Mouse (Mus musculus): ENCODE data around the gene Smarcb1. TPM values are rescaled to one million over a fixed set of nuclear protein-coding genes. Genes with fewer than 3 reads are reported as not detected.
"Not testable (repeated sequence)": the region's sequence is repeated elsewhere in the genome, so short reads cannot be mapped to it uniquely, and the experiment has no call there.

The Smarcb1 gene
- polyA plus RNA-seq, 2 experiments from 2014 or later = 98.5 to 160 TPM

DNA sequence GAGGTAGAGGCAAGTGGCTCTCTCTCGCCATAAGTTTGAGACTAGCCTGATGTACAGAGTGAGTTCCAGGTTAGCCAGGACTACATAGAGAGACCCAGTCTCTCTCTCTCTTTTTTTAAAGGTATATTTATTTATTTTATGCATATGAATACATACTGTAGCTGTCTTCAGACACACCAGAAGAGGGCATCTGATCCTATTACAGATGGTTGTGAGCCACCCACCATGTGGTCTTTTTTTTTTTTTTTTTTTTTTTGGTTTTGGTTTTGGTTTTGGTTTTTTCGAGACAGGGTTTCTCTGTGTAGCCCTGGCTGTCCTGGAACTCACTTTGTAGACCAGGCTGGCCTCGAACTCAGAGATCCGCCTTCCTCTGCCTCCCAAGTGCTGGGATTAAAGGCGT is 33.9 kb downstream of the Smarcb1 start:
- not testable (repeated sequence) for ATAC-seq

DNA sequence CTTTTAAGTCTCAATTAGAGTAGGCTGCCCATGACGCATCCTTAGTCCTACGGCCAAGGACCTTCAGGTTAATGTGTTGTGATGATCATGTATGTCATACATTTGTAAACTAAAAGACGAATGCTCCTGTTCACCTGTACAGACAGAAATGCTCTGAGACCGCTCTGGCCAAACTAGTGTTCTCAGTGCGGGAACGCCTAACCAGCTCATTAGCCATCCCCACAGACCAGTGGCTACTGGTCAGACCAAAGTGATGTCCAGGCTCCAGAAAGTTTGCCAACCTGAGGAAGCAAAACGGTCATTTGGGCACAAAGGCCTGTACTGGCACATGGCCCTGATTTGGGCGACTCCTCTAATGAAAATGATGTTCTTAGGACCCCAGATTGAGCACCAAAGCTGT is 36.7 kb downstream of the Smarcb1 start:
- no peak for ATAC-seq

GRCm38 (mm10) chr10:75883232-75883552 is 38.2 kb downstream of the Smarcb1 start:
- ATAC-seq = peak; percentile 64

DNA sequence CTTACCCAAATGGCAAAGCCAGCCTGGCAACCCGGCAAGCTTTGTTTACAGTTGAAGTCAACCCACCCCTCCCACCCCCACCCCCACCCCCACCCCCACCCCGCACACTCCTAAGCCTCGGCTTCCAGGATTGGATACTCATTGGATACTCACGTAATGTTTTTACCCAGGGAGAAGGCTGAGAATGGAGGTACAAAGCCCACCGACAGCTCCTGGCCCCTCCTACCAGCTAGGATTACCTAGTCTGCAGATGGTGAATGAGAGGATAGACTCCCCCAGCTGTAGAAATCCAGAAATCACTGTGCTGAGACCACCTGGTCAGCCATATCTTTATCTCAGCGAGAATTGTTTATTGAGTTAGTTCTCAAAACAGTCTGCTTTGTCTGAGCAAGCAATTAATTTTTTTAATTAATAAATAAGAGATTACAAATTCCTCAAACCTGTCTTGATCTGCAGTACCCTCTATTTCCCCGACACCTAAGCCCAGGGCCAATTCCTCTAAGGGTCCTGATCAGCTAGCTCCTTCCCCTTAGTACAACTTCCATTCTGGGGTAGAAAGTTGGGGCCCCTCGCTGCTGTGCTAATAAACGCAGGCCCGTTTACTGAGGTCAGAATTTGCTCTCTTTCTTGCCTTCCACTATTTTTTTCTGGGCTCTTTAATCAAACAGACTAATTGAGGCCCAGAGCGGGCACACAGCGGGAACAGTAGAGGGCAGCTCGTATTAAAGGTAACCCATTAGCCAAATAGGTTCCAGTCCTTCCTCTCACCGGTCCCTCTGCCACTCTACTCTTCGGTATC is 38.8 kb downstream of the Smarcb1 start:
- no peak for ATAC-seq

GRCm38 (mm10) chr10:75881578-75882432 is 39.6 kb downstream of the Smarcb1 start:
- ATAC-seq = no peak

GRCm38 (mm10) chr10:75880771-75881577 is 40.4 kb downstream of the Smarcb1 start:
- ATAC-seq = no peak

- no peak for ATAC-seq
Measured at GRCm38 (mm10) chr10:75880351-75880750, 41.1 kb downstream of the Smarcb1 start.

GRCm38 (mm10) chr10:75878836-75879235 is 42.6 kb downstream of the Smarcb1 start:
- ATAC-seq = no peak

- ATAC-seq = no peak
Measured at GRCm38 (mm10) chr10:75873543-75874170, 47.8 kb downstream of the Smarcb1 start.

GRCm38 (mm10) chr10:75872915-75873542 is 48.4 kb downstream of the Smarcb1 start:
- peak; percentile 71 for ATAC-seq

DNA sequence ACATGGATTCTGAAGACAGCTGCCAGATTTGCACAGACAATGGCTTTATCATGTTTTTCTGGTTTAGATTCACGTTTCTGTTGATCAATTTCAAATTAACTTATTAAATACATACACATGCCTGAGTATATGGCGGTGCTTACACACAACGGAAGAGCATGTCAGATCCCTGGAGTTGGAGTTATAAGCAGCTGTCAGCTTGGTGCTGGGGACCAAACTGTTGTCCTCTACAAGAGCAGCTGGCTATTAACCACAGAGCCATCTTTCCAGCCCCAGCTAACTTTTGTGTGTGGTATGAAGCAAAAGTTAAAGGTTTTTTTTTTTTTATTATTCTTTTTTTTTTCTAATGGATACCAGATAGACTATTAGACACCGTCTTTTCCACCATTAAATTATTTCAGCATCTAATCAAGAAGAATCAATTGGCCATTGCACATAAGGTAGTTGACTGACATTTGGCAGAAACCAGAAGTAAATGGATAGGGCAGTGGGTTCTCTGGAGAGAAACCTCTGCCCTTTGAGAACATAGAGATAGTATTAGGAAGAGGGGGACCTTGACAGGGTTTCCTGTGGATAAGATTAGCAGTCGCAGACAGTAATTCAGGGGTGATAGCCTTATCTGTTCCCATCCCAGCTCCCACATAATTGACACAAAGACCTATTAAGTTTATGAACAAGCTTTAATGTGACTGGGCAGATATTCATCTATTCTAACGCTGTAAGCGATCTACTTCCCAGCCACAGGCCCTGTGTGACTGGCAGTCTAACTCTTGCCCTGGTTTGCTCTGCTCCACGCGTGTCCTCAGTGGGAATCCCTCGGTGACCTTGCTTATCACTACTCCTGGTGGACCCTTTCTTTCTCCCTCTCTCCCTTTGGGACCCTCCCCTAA is 49.1 kb downstream of the Smarcb1 start:
- ATAC-seq = no peak

DNA sequence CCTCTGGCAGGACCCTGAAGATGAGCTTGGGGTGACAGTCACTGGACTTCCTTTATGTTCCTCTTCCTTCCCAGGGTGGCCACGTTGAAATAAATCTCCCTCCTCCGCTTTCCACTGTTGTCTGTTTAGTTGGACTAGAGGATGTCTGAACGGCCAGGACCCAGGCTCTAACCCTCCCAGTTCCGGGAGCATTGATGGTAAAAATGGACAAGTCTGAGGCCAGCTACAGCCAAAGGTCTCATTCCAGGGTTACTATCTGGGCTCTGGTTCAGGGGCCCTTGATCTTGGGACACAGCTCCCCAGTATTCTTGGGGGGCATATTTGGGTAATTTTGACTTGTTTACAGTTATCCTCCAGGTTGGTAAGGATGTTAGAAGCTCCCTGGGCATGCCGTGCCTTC is 59.8 kb downstream of the Smarcb1 start:
- no peak for ATAC-seq

DNA sequence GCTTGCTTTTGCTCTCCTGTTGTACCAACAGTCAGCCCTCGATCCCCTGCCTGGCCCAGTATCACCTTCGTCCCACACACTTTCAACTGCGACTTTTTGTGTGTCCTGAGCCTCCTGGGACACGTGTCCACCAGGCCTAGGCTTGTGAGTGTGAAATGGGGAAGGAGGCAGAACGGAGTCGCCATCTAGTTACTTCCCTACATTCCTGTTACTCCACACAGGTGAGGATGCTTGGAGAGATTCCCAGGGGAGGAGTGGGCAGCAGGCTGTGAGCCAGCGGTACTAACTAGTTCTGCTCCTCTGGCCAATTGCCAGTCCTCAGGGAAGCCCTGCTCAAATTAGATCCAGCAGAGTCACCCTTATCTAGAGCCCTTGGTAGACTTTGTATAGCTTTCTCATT is 60.7 kb downstream of the Smarcb1 start:
- no peak for ATAC-seq

DNA sequence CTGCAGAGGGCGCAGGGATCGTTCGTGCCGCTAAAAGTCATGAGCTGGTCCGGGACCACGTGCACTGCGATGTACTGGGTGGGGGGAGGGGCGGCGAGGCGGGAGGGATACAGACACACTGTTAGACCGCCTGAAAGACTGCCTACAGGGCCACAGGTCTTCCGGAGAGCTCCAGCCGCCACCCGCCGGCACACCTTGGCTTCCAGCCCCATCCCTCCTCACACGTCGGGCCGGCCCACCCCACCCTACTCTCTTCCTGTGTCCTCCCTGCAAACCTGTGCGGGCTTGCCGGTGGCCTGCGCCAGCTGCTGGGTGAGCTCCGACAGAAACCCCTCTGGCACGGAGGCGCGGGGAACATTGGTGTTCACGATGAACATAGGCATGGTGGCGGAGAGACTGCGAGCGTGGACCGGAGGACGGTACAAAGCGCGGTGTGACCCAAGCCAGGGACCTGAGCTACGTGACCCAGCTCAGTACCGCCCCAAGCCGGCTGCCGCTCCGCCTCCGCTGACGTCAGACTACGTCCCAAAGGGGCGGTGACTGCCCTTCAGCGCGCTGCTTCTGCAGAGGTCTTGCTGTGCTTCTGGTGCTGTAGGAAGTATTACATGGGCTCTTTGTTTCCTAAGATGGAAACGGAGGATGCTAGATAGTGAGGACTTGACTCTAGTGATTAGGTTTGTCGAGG is 61.5 kb downstream of the Smarcb1 start, which contains the start of gene Mif:
Gene Mif, minus strand, starts transcription at position 455 of the 685 bp plus-strand sequence.
- ATAC-seq = peak; percentile 98

- peak; percentile 16 for ATAC-seq
Measured at GRCm38 (mm10) chr10:75859107-75859746, 62.2 kb downstream of the Smarcb1 start.

- no peak for ATAC-seq
Measured at GRCm38 (mm10) chr10:75857598-75857997, 63.8 kb downstream of the Smarcb1 start.

DNA sequence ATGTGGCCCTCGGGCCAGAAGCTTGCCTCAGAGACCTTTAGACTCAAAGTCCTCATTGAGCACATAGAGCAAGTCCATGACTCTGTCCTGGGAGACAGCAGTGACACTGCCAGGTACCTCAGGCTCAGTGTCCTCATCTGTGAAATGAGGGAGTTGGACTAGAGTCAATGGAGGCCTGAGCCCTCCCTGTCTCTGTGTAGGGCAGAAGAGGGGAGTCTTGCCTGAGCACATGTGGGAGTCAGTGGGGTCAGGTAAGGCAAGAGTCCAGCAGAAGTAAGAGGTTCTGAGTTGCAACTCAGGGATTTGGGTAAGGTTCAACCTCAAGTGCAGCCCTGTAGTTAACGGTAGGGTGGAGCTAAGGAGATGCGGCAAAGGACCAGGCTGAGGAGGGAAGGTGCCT is 64.4 kb downstream of the Smarcb1 start:
- no peak for ATAC-seq

DNA sequence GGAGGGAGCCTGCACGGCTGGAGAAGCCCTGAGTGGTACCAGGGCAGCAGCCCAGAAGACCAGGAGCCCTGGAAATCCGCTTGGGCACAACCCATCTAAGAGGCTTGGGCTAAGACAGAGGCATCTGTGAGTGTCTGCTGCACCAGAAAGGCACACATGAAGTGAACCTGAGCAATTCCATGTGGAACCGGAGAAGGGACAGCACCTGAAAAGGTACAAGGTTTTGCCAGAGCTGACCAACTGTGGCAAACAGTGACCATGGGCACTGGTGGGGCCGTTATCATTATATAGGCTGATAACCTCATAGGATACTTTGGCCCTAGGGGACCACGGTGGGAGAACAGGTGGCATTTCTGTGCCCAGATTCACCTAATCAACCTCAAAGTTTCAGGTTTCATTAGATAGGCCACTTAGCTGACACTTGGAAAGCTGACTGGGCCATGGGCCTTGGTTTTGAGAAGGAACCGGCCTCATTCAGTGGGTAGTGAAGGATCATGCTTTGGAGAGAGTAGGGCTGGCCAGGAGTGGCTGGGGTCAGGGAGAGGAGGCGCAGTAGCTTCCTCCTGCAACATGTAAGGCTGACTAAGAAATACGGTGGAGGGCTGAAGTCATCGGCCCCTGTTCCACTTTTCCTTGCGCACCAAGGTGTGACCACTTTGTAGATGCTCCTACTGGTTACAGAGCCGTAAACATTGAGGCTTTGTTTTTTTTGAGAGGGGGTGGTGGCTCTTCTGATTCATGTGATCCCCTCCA is 65.1 kb downstream of the Smarcb1 start:
- no peak for ATAC-seq

GRCm38 (mm10) chr10:75855416-75855981 is 65.9 kb downstream of the Smarcb1 start:
- no peak for ATAC-seq
